Mouse (Mus musculus): ENCODE results near the gene Arhgef16. TPM values are rescaled to one million over a fixed set of nuclear protein-coding genes. Genes with fewer than 3 reads are reported as not detected.

Arhgef16 gene
- polyA plus RNA-seq, 1 experiment from 2014 or later = 2.5 TPM

Other genes with a start within 250 kb of the Arhgef16 start
- 0.07 and 0.10 TPM in 2 replicates for gene Trp73, start 161.5 kb downstream of the Arhgef16 start, polyA plus RNA-seq (2015; fragmentation: Nextera tagmentation; extraction: Ambion mirVana)
- 22.6 and 24.3 TPM in 2 replicates for gene Wrap73, start 159.3 kb downstream of the Arhgef16 start, polyA plus RNA-seq (2015; fragmentation: Nextera tagmentation; extraction: Ambion mirVana)
- gene Tprgl, start 141.0 kb downstream of the Arhgef16 start, polyA plus RNA-seq (2015; fragmentation: Nextera tagmentation; extraction: Ambion mirVana) = 119 and 121 TPM in 2 replicates
- 25.9 and 28.4 TPM in 2 replicates for gene Megf6, start 130.9 kb downstream of the Arhgef16 start, polyA plus RNA-seq (2015; fragmentation: Nextera tagmentation; extraction: Ambion mirVana)
- gene B230104I21Rik, start 34.5 kb upstream of the Arhgef16 start, polyA plus RNA-seq (2015; fragmentation: Nextera tagmentation; extraction: Ambion mirVana) = not detected in 2 replicates